ENCODE assay signal across 10 mouse cellular contexts in genomic region chr11:77872685-77873084, GRCm38 (mm10). TPM values are rescaled to one million over a fixed set of nuclear protein-coding genes. Genes with fewer than 3 reads are reported as not detected.
DNase-seq lines count a peak whose midpoint lies in the region; ATAC-seq lines count a peak whose summit lies in the region.
"Had no signal": no experiment of that assay in that cellular context is flagged by ENCODE, and none has a peak within 500 bp of the region (broad histone marks: within the 10 kb centered on the region; RNA-seq: fewer than 3 reads in every experiment).

No protein-coding gene starts in this region.

- intact Hi-C loops in heart, postnatal 10 days (cut with DNase I), result no loop called here

- peaks cover 37% of the 10 kb centered on the region for H3K4me1 ChIP-seq in heart, embryonic 16.5 days (ENCODE audit: control insufficient read depth, insufficient read depth, low read length)
- H3K4me1 ChIP-seq in hindbrain, embryonic 12.5 days, result peaks cover 65% of the 10 kb centered on the region
- H3K4me1 ChIP-seq in midbrain, embryonic 16.5 days (ENCODE audit: control insufficient read depth, insufficient read depth, low read length), result peaks cover 61% of the 10 kb centered on the region

- DNase-seq in heart, postnatal 10 days, result no peak
- peak; percentile 28 for DNase-seq in c-Kit-positive CD71-negative TER-119-negative erythroid progenitor cells, embryonic 14.5 days (ENCODE audit: low read depth)
- no peak for DNase-seq in frontal cortex, postnatal 10 days (ENCODE audit: low spot score in 2 of 2)
- DNase-seq: gastrocnemius, postnatal 36 days had no signal

- no peak overlapping the region for H3K4me3 ChIP-seq in heart, embryonic 16.5 days (ENCODE audit: low read length)
- H3K4me3 ChIP-seq in hindbrain, embryonic 12.5 days, result no peak overlapping the region
- H3K4me3 ChIP-seq in midbrain, embryonic 16.5 days (ENCODE audit: low read depth, low read length), result no peak overlapping the region

- H3K36me3 ChIP-seq in heart, embryonic 16.5 days (ENCODE audit: control insufficient read depth, insufficient read depth), result no peaks in the 10 kb centered on the region
- H3K36me3 ChIP-seq in hindbrain, embryonic 12.5 days, result no peaks in the 10 kb centered on the region
- H3K36me3 ChIP-seq in midbrain, embryonic 16.5 days (ENCODE audit: control insufficient read depth, insufficient read depth, low read length), result no peaks in the 10 kb centered on the region

- no peak overlapping the region for H3K27ac ChIP-seq in heart, embryonic 16.5 days (ENCODE audit: low read length)
- H3K27ac ChIP-seq in hindbrain, embryonic 12.5 days, result peak overlapping the region; percentile 62
- H3K27ac ChIP-seq in midbrain, embryonic 16.5 days (ENCODE audit: low read length), result peak overlapping the region; percentile 69
- H3K27ac ChIP-seq: liver, embryonic 14.5 days had no signal

- 5% methylated on average over 7 of the region's 7 CpGs for WGBS in heart, embryonic 16.5 days
- WGBS in hindbrain, embryonic 12.5 days, result 7% methylated on average over 7 of the region's 7 CpGs
- WGBS in midbrain, embryonic 16.5 days, result 9% methylated on average over 7 of the region's 7 CpGs

- no peaks in the 10 kb centered on the region for H3K9me3 ChIP-seq in heart, embryonic 16.5 days (replicated peaks; ENCODE audit: control insufficient read depth, low read length)
- no peaks in the 10 kb centered on the region for H3K9me3 ChIP-seq in hindbrain, embryonic 12.5 days (replicated peaks)
- no peaks in the 10 kb centered on the region for H3K9me3 ChIP-seq in midbrain, embryonic 16.5 days (replicated peaks; ENCODE audit: control insufficient read depth, low read length, poor library complexity, severe bottlenecking)

- 0 out of 2 replicates have a peak, but pooled peaks have one; percentile 8 for ATAC-seq in heart, embryonic 16.5 days (replicated peaks; ENCODE audit: extremely low read depth, insufficient read depth, low FRiP score)
- peak; percentile 15; the same call in 1 of the 2 replicates for ATAC-seq in hindbrain, embryonic 12.5 days (ENCODE audit: low FRiP score)
- ATAC-seq in midbrain, embryonic 16.5 days, result no peak
- ATAC-seq in megakaryocyte progenitor cell, adult 5-6 weeks (replicated peaks; ENCODE audit: poor library complexity), result no peak
- no peak for ATAC-seq in frontal cortex, adult (ENCODE audit: low TSS enrichment)

- no peaks in the 10 kb centered on the region for H3K27me3 ChIP-seq in heart, embryonic 16.5 days (ENCODE audit: control insufficient read depth, insufficient read depth, low read length)
- H3K27me3 ChIP-seq in hindbrain, embryonic 12.5 days, result peaks cover 18% of the 10 kb centered on the region
- H3K27me3 ChIP-seq in midbrain, embryonic 16.5 days (ENCODE audit: control insufficient read depth, insufficient read depth, low read depth, low read length), result no peaks in the 10 kb centered on the region

- H3K4me2 ChIP-seq in heart, embryonic 16.5 days (ENCODE audit: low read depth, low read length), result peak overlapping the region; percentile 9
- peak overlapping the region; percentile 35 for H3K4me2 ChIP-seq in hindbrain, embryonic 12.5 days (replicated peaks)
- H3K4me2 ChIP-seq in midbrain, embryonic 16.5 days (ENCODE audit: low read length), result peak overlapping the region; percentile 32

- H3K9ac ChIP-seq in heart, embryonic 16.5 days (ENCODE audit: low read length), result peak overlapping the region; percentile 50; the same call in 1 of the 2 replicates
- no peak overlapping the region for H3K9ac ChIP-seq in hindbrain, embryonic 12.5 days
- H3K9ac ChIP-seq in midbrain, embryonic 16.5 days (ENCODE audit: low read depth, low read length), result peak overlapping the region; percentile 43; the same call in 1 of the 2 replicates
- H3K9ac ChIP-seq: liver, embryonic 14.5 days had no signal

RNA-seq across cellular contexts. Expression of gene Pipox, which starts 21.2 kb away (rescaled TPM):
- 2.9 TPM in 2 replicates for polyA plus RNA-seq in heart, embryonic 16.5 days (2015; fragmentation: Nextera tagmentation; extraction: Ambion mirVana)
- 1 to 10 TPM; 1.2 to 1.4 TPM for total RNA-seq in heart, postnatal 10 days (2021)
- 5.0 and 7.1 TPM in 2 replicates for polyA plus RNA-seq in hindbrain, embryonic 12.5 days (2016; fragmentation: Nextera tagmentation; extraction: Ambion mirVana)
- polyA plus RNA-seq in midbrain, embryonic 16.5 days (2015; fragmentation: Nextera tagmentation; extraction: Ambion mirVana), result 6.0 and 7.5 TPM in 2 replicates
- total RNA-seq in megakaryocyte progenitor cell, adult 5-6 weeks (2015), result not detected in 2 replicates
- 0.17 and 0.44 TPM in 2 replicates for total RNA-seq in megakaryocyte progenitor cell, adult 5-6 weeks (2017)
- total RNA-seq: gastrocnemius, postnatal 36 days had no signal

RNA-seq across cellular contexts. Expression of gene Sez6, which starts 57.9 kb away (rescaled TPM):
- 0.04 and 0.19 TPM in 2 replicates for polyA plus RNA-seq in heart, embryonic 16.5 days (2015; fragmentation: Nextera tagmentation; extraction: Ambion mirVana)
- total RNA-seq in heart, postnatal 10 days (2021), result under 1 TPM; 0.22 to 0.64 TPM
- 47.3 and 48.7 TPM in 2 replicates for polyA plus RNA-seq in hindbrain, embryonic 12.5 days (2016; fragmentation: Nextera tagmentation; extraction: Ambion mirVana)
- 140 and 146 TPM in 2 replicates for polyA plus RNA-seq in midbrain, embryonic 16.5 days (2015; fragmentation: Nextera tagmentation; extraction: Ambion mirVana)
- total RNA-seq in megakaryocyte progenitor cell, adult 5-6 weeks (2015), result not detected in 2 replicates
- not detected in 2 replicates for total RNA-seq in megakaryocyte progenitor cell, adult 5-6 weeks (2017)

Comparison
In these comparisons a context has a peak if more than half of its experiments do, and no peak if none do; other contexts are left out.
1. ATAC-seq: peak in heart, embryonic 16.5 days (single experiment) and hindbrain, embryonic 12.5 days (single experiment); none in midbrain, embryonic 16.5 days (single experiment), megakaryocyte progenitor cell, adult 5-6 weeks (single experiment) and frontal cortex, adult (single experiment).
2. RNA of gene Sez6, which starts 57.9 kb away (polyA plus RNA-seq): 140 to 146 TPM in midbrain, embryonic 16.5 days and 47.3 to 48.7 TPM in hindbrain, embryonic 12.5 days; 0.04 to 0.19 TPM in heart, embryonic 16.5 days; every median in the first group is over 10 times any median in the second.
3. Peak in every context shown above with its lines, with median percentiles within 50 percentile points of each other: H3K4me2 ChIP-seq.